Mouse (Mus musculus) embryo, embryonic 11.5 days (tissue): ENCODE results near the gene Zmym1.
"Not testable (repeated sequence)": the region's sequence is repeated elsewhere in the genome, so short reads cannot be mapped to it uniquely, and the experiment has no call there.

Experiments used
- DNase-seq: peaks from one replicate; pipeline ENCODE4 v3.0.0-alpha.2; 2012; ENCODE audit warnings: low read depth, low spot score

The Zmym1 gene

GRCm38 (mm10) chr4:127027228-127028190, 33.4 kb downstream of the Zmym1 start:
- DNase-seq = peak; percentile 34

DNA sequence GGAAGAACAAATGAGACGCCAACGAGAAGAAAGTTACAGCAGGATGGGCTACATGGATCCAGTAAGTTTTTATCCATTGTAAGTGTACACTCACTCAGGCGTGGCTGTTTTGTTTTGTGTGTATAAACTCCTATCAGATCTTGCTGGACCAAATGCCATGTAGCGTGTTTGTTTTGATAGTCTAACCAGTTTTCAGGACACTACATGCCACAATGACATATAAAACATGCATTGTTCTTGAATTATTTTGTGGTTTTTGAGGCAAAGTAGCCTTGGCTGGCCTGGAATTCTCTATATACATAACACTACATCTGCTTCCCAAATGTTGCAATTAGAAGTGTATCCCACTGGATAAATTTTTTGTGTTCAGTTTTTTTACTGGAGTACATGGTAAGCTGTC, 34.1 kb downstream of the Zmym1 start:
- no peak for DNase-seq

DNA sequence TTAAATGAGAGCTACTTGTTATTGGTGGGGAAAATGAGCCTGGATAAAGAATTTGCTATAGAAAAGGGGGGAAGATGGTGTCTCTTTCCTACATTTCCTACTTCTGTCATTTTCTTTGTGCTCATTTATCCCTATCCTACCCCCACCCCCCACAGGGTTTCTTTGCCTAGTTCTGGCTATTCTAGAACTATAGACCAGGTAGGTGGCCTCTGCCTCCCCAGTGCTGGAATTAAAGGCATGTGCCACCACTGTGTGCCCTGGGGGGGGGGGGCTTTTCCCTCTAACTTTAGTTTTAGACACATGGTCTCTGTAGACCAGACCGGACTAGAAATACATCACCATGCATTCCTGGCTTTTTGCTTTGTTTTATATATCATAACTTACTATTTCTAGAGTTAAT, 36.7 kb downstream of the Zmym1 start:
- no peak for DNase-seq

DNA sequence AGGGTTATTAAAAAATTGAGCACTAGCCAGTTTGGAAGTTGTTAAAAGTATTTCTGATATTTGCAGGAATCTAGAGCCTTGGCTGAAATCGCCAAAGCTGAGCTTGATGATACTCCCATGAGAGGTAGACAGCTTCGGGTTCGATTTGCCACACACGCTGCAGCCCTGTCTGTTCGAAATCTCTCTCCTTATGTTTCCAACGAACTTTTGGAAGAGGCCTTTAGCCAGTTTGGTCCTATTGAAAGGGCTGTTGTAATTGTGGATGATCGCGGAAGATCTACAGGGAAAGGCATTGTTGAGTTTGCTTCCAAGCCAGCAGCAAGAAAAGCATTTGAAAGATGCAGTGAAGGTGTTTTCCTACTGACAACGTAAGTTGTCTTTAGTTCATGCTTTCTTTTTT, 37.8 kb downstream of the Zmym1 start:
- DNase-seq = no peak

DNA sequence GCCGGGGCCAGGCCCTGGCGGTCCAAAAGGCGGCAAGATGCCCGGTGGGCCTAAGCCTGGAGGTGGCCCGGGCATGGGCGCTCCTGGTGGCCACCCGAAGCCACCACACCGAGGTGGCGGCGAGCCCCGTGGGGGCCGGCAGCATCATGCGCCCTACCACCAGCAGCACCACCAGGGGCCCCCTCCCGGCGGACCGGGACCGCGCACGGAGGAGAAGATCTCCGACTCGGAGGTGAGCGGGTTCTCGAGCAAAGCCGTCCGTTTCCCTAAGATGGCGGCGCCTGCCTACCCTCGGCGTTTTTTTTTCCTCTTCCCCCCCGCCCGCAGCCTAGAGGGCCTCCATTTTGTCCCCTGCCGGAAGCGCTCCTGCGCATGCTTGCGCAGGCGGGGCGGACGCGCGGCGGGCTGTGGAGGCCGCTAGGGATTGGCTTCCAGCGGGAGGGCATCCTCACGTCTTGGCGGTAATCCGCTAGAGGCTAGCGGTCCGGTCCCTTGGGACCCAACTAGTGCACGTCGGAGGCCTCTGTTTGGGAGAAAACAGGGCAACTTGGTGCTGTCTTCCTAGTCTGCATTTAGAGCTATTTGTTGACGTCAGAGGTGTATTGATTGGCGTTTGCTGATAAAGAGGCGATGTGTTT, 38.8 kb downstream of the Zmym1 start:
- peak; percentile 81 for DNase-seq

DNA sequence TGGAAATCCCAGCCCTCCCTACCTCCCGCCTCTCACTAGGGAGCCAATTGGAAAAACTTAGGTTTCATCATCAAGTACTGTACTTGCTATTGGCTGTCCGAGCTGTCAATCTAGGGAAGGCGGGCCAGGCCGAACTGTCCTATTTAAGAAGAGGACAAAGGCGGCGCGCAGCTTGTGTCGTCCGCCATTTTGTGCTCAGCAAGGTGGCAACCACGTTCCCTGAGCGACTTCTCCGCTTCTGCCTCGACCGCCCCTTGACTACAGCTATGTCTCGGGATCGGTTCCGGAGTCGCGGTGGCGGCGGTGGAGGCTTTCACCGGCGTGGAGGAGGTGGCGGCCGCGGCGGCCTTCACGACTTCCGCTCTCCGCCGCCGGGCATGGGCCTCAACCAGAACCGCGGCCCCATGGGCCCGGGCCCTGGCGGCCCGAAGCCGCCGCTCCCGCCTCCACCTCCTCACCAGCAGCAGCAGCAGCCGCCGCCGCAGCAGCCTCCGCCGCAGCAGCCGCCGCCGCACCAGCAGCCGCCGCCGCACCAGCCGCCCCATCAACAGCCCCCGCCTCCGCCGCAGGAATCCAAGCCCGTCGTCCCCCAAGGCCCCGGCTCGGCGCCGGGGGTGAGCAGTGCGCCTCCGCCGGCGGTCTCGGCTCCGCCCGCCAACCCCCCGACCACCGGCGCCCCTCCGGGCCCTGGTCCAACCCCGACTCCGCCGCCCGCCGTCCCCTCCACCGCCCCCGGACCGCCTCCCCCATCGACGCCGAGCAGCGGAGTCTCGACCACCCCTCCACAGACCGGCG, 39.6 kb downstream of the Zmym1 start, which contains the start of gene Sfpq:
Gene Sfpq, plus strand, starts transcription at position 174 of the 795 bp plus-strand sequence.
- peak; percentile 98 for DNase-seq

DNA sequence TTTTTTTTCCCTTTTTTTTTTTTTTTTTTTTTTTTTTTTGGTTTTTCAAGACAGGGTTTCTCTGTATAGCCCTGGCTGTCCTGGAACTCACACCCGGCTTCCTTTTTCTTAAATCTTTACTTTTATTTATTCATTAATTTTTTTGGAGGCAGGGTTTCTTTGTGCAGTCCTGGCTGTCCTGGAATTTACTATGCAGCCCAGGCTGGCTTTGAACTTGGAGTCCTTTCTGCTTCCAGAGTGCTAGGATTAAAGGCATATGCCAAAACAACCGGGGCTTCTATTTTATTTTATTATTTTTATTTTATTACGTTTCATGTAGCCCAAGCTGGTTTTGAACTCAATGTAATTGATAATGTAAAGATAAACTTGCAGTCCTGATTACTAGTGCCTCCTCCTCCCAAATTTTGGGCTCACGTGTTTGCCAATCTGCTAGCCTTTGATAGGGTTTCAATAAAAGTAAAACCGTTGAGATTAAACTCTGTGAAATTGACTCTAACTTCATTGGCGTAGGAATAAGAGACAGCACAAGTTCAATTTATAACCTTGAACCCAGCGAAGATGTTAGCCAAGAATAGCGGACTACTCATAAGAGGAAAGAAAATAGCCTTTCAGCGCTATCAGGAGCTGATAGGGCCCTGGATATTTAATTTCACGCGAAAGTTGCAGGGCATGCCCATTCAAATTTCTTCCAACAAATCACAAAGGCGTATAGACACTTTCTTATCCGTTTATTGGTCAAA, 40.4 kb downstream of the Zmym1 start:
- no peak for DNase-seq

GRCm38 (mm10) chr4:127016366-127016765, 44.6 kb downstream of the Zmym1 start:
- no peak for DNase-seq

DNA sequence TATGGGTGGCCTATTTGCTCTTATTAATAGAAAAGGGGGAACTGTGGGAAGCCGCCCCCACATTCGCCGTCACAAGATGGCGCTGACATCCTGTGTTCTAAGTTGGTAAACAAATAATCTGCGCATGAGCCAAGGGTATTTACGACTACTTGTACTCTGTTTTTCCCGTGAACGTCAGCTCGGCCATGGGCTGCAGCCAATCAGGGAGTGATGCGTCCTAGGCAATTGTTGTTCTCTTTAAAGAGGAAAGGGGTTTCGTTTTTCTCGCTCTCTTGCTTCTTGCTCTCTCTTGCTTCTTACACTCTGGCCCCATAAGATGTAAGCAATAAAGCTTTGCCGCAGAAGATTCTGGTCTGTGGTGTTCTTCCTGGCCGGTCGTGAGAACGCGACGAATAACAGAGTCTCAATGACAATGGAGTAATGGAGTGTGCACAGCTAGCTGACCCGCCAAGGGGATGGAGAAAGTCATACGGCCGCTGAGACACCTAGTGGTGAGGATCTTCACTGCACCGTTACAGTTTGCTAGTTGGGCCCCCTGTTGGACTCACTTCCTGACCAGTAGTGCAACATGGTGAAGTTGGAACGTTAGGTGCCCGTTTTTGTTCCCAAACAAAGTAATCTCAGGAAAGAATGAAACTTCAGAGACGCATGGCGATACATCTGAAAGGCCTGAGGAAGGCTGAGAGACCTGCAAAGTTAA, 45.5 kb downstream of the Zmym1 start:
- DNase-seq = peak; percentile 71

DNA sequence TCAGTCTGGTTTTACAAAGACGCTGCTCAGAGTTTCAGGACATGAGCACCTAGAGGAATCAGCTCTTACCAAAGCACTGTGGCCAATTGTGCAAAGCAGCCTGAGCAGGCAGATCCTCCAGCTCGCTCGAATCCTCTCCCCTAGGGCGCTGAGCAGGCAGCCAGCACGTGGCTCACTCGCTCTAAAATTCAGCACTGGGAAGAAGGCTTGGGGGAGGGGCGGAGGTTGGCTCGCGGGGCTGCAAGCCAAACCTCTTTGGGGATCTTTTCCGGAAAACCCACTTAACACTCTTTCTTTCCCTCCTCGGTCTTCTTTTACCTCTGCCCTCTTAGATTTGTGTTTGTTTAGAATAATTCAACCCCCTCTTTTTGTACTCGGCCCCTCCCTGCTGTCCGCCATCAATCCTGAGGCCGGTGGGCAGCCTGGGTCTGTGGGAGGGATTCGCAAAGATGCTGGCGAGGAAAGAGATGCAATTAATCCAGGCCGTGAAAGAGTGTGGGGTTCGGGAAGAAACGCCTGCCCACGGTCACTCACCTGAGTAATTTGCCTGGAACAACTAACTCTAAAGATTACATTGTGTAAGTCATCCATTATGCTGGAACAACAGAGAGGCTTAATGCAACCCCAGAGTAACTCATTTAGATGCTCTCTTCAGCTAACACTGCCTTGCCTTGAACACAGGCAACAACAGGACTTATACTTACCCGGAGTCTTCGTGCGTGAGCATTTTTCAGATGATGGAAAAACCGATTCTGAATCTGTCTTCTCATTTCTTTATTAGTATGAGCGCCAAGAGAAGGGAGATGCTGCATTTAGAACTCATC, 55.6 kb downstream of the Zmym1 start:
- DNase-seq = peak; percentile 54

GRCm38 (mm10) chr4:127004384-127004783, 56.6 kb downstream of the Zmym1 start:
- no peak for DNase-seq

- DNase-seq = no peak
Observed at GRCm38 (mm10) chr4:127000601-127001105, 60.3 kb downstream of the Zmym1 start.

DNA sequence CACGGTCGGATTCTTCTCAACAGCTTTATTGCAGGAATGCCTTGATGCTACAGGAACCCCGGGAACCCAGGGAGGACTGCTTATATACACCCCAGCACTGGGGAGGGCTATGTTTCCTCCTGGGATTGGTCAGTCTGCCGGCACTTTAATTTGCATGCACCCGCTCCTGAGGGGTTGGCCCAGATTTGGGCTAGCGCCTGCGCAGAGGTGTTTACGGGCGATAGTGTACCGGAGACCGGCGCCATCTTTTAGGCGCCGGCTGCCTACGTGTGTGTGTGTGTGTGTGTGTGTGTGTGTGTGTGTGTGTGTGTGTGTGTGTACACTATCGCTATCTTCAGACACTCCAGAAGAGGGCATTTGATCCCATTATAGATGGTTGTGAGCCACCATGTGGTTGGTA, 61.6 kb downstream of the Zmym1 start:
- DNase-seq = not testable (repeated sequence)
